Mouse (Mus musculus) C2C12 (cell line): ENCODE data around the gene Pdcd2. TPM values are rescaled to one million over a fixed set of nuclear protein-coding genes. Genes with fewer than 3 reads are reported as not detected.
"Not testable (repeated sequence)": the region's sequence is repeated elsewhere in the genome, so short reads cannot be mapped to it uniquely, and the experiment has no call there.

Experiments used
- H3K27me3 ChIP-seq: one replicate; pipeline ENCODE4 v1.6.1; 2011; ENCODE audit not compliant: control insufficient read depth, insufficient read depth, insufficient read length
- H3K36me3 ChIP-seq: one replicate; pipeline ENCODE4 v1.6.1; 2011; ENCODE audit not compliant: control insufficient read depth, insufficient read depth
- H3K4me3 ChIP-seq: one replicate; pipeline ENCODE4 v1.5.1; 2011; ENCODE audit warnings: mild to moderate bottlenecking, control low read depth; ENCODE audit not compliant: poor library complexity, insufficient read depth, severe bottlenecking
- H3K79me2 ChIP-seq: one replicate; pipeline ENCODE4 v1.6.1; 2011; ENCODE audit not compliant: control insufficient read depth, insufficient read depth
- H3K79me3 ChIP-seq: one replicate; pipeline ENCODE4 v1.6.1; 2011; ENCODE audit warnings: low read depth, control low read depth
- H3ac ChIP-seq: one replicate; pipeline ENCODE3; 2011; ENCODE audit warnings: low read depth; ENCODE audit not compliant: control insufficient read depth, insufficient read length
- CEBPB ChIP-seq: IDR thresholded peaks from one replicate; pipeline ENCODE4 v1.6.1; 2011; ENCODE audit warnings: low read depth, mild to moderate bottlenecking, control low read depth, moderate library complexity
- CTCF ChIP-seq: IDR thresholded peaks from one replicate; pipeline ENCODE4 v1.5.1; 2011; ENCODE audit not compliant: control insufficient read depth, insufficient read depth, insufficient read length
- FOSL1 ChIP-seq: IDR thresholded peaks from one replicate; pipeline ENCODE4 v1.8.0; 2011; ENCODE audit warnings: mild to moderate bottlenecking, low read length; ENCODE audit not compliant: poor library complexity, insufficient read depth, severe bottlenecking
- MAX ChIP-seq: IDR thresholded peaks from one replicate; pipeline ENCODE4 v1.6.1; 2011; ENCODE audit warnings: mild to moderate bottlenecking, control low read depth
- MYOD1 ChIP-seq: IDR thresholded peaks from one replicate; pipeline ENCODE4 v1.6.1; 2011; ENCODE audit warnings: low read depth; ENCODE audit not compliant: control insufficient read depth, insufficient read length
- MYOG ChIP-seq: IDR thresholded peaks from one replicate; pipeline ENCODE4 v1.6.1; 2011; ENCODE audit not compliant: control insufficient read depth, insufficient read length; ENCODE audit errors: extremely low read depth
- USF1 ChIP-seq: IDR thresholded peaks from one replicate; pipeline ENCODE4 v1.6.1; 2011; ENCODE audit warnings: low read depth, mild to moderate bottlenecking, control low read depth, moderate library complexity
- polyA plus RNA-seq: library from polyadenylated mRNA; unstranded; fragments of >200 nt; fragmentation: generic; extraction: Trizol; gene quantifications from one replicate; pipeline ENCODE4 v1.2.1, GENCODE M21; 2012; ENCODE audit warnings: missing spikeins

The Pdcd2 gene
- polyA plus RNA-seq, 1 experiment: 42.5 TPM

GRCm38 (mm10) chr17:15559946-15560345 lies 32.8 kb upstream of the Pdcd2 start:
- Histone ChIP-seq H3ac (no peak overlapping the region), H3K79me2 (no peaks in the 10 kb centered on the region), H3K4me3 (no peak overlapping the region), H3K36me3 (no peaks in the 10 kb centered on the region), H3K27me3 (no peaks in the 10 kb centered on the region), H3K79me3 (no peaks in the 10 kb centered on the region)
- no peak for TF ChIP-seq MAX
- TF ChIP-seq CEBPB: no peak
- TF ChIP-seq CTCF: no peak
- TF ChIP-seq MYOG: no peak
- no peak for TF ChIP-seq MYOD1
- TF ChIP-seq FOSL1: no peak
- TF ChIP-seq USF1: no peak

- no peaks in the 10 kb centered on the region for H3K36me3 ChIP-seq
- H3ac ChIP-seq: no peak overlapping the region
- no peaks in the 10 kb centered on the region for H3K79me2 ChIP-seq
- H3K4me3 ChIP-seq: no peak overlapping the region
- H3K79me3 ChIP-seq: no peaks in the 10 kb centered on the region
- TF ChIP-seq MYOG (no peak), CEBPB (no peak), FOSL1 (no peak), CTCF (no peak), MAX (no peak), USF1 (no peak), MYOD1 (no peak)
- H3K27me3 ChIP-seq: no peaks in the 10 kb centered on the region
Observed at GRCm38 (mm10) chr17:15549713-15550112, 22.6 kb upstream of the Pdcd2 start.

DNA sequence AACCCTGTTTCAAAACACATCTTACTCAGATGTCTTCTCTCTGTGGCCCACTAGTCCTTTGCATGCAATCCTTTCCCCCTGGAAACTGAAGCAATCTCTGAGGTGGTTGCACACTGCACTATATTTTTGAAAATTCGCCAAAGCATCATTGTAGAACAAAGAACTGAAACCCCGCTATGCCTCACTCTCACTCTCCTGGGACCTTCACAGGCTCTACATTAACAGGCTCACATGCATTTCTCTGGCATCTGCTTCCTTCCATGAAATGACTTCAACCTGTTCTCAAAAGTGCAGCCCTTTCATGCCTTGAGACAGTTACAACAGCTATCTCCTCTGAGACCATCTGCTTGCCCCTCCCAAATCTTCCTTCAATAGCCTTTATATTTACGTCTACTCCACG lies 19.3 kb upstream of the Pdcd2 start:
- Histone ChIP-seq H3K79me2 (no peaks in the 10 kb centered on the region), H3K79me3 (no peaks in the 10 kb centered on the region)
- TF ChIP-seq USF1 (no peak), CEBPB (no peak), CTCF (no peak), FOSL1 (no peak), MYOD1 (no peak), MAX (no peak), MYOG (no peak)

DNA sequence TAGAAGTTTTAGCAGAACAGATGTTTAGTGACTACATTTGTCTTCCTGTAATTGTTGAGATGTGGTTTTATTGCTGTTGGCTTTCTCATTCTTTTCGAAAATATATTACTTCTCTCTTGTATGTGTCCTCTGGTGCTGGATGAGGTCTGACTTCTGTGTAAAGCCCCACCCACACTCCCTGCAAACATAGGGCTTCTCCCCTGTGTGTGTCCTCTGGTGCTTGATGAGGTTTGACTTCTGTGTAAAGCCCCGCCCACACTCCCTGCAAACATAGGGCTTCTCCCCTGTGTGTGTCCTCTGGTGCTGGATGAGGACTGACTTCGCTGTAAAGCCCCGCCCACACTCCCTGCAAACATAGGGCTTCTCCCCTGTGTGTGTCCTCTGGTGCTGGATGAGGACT lies 16.8 kb upstream of the Pdcd2 start:
- not testable (repeated sequence) for H3K27me3 ChIP-seq, H3K36me3 ChIP-seq, H3ac ChIP-seq, H3K79me3 ChIP-seq, H3K4me3 ChIP-seq, H3K79me2 ChIP-seq

More for the DNA sequence above, 19.3 kb upstream of the Pdcd2 start:
- Histone ChIP-seq H3K36me3 (no peaks in the 10 kb centered on the region), H3K4me3 (no peak overlapping the region), H3ac (no peak overlapping the region), H3K27me3 (no peaks in the 10 kb centered on the region)

DNA sequence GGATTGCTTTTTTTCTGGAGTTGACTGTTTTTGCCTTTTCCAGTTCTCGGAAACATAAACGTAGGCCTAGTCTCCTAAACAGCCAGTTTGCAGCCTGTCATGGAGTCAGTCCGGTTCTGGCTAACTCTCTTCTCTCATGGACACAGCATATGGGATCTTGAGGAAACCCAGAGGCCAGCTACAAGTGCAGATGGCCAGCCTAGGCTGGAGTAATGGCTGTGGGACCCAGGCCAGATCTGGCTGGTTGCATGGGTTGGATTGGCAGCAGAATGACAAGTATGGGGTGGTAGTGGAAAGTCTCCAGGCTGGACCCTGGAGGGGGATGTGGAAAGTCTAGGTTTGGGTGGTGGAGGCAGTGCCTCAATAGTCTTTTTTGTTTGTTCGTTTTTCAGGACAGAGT lies 13.2 kb upstream of the Pdcd2 start:
- no peaks in the 10 kb centered on the region for H3K79me3 ChIP-seq
- H3K36me3 ChIP-seq: no peaks in the 10 kb centered on the region
- no peaks in the 10 kb centered on the region for H3K79me2 ChIP-seq
- TF ChIP-seq MYOD1: no peak
- TF ChIP-seq CEBPB: no peak
- TF ChIP-seq MAX: no peak
- no peak for TF ChIP-seq MYOG
- TF ChIP-seq FOSL1: no peak
- no peak for TF ChIP-seq USF1
- no peak for TF ChIP-seq CTCF
- H3ac ChIP-seq: no peak overlapping the region
- H3K27me3 ChIP-seq: no peaks in the 10 kb centered on the region
- H3K4me3 ChIP-seq: no peak overlapping the region

DNA sequence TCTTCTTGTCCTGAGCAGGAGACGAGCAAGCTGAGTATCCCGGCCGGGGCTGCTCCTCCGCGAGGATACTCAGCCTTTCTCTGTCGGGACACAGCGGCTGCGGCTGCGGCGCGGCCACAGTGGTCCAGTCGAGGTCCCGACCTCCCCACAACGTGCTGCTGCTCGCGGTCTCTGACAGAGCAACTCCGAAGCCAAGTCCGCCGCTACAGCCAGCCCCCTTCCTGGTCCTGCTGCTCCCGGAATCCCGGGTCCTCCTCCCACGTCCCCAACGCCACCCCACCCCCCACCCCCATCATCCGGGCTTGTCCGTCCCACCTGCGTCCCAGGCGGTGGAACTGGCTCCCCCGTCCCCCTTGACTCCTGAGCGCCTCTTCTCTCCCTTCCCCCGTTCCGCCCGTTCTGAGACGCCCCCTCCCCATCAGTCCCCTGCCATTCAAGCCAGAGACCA lies 9.4 kb upstream of the Pdcd2 start:
- no peak overlapping the region for H3K4me3 ChIP-seq
- H3K79me3 ChIP-seq: no peaks in the 10 kb centered on the region
- no peaks in the 10 kb centered on the region for H3K79me2 ChIP-seq
- H3ac ChIP-seq: no peak overlapping the region
- no peak for TF ChIP-seq MYOG
- TF ChIP-seq USF1: no peak
- TF ChIP-seq FOSL1: no peak
- no peak for TF ChIP-seq MAX
- no peak for TF ChIP-seq CEBPB
- TF ChIP-seq MYOD1: no peak
- TF ChIP-seq CTCF: no peak
- no peaks in the 10 kb centered on the region for H3K36me3 ChIP-seq
- no peaks in the 10 kb centered on the region for H3K27me3 ChIP-seq
